Mouse (Mus musculus): Measurements from ENCODE around the gene Lgalsl. TPM values are rescaled to one million over a fixed set of nuclear protein-coding genes. Genes with fewer than 3 reads are reported as not detected.

Gene Lgalsl
- total RNA-seq, 1 experiment = 15.7 TPM

DNA sequence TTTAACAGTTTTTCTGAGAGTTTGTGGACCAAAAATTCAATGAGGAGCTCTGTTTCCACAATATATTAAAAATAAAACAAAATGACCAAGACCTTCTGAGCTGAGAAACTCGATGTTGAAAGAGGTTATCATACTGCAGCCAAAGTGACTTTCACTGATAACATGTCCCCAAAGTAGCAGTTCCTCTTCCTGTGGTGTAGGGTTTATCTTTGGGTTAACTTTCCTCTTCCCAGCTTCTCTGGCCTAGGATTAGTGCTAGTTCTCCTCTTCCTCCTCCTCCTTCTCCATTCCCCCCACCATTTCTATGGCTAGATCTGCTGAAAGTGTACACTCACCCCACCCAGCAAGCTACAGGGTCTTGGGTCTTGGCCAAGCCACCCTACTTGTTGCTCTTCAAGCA, 52.6 kb downstream of the Lgalsl start:
- no peak overlapping the region for H3K9ac ChIP-seq (ENCODE audit: insufficient read depth, low read depth, low read length, poor library complexity, severe bottlenecking)
- DNase-seq (ENCODE audit: low read depth, low spot score) = no peak
- TF ChIP-seq HCFC1 (IDR thresholded peaks at IDR 0.05; ENCODE audit: borderline replicate concordance, insufficient read depth, low read length) (no peak), MAFK (IDR thresholded peaks at IDR 0.05; ENCODE audit: insufficient read depth, low read depth, low read length) (no peak), CHD2 (IDR thresholded peaks at IDR 0.05; ENCODE audit: low read depth, low read length) (no peak), ZC3H11A (IDR thresholded peaks at IDR 0.05; ENCODE audit: borderline replicate concordance, low read depth, low read length) (no peak)
- no peaks in the 10 kb centered on the region for H3K36me3 ChIP-seq (ENCODE audit: control insufficient read depth, insufficient read depth, low read length, poor library complexity, severe bottlenecking)
- H3K4me3 ChIP-seq (ENCODE audit: insufficient read depth in 1 of 2, low read depth in 1 of 2, low read length in 2 of 2, poor library complexity in 1 of 2, severe bottlenecking in 1 of 2) = no peak overlapping the region
- no peaks in the 10 kb centered on the region for H3K4me1 ChIP-seq (ENCODE audit: control insufficient read depth in 2 of 2, insufficient read depth in 2 of 2, low read length in 2 of 2, poor library complexity in 1 of 2)
- no peaks in the 10 kb centered on the region for H3K9me3 ChIP-seq (ENCODE audit: control insufficient read depth, insufficient read depth, low read depth, low read length)
- in situ Hi-C loops (cut with MboI; ENCODE audit: low sequenced_read_pairs in 2 of 2, unreplicated experiment in 2 of 2) = no loop called here
- H3K27ac ChIP-seq (ENCODE audit: insufficient read depth, low read depth, low read length, poor library complexity, severe bottlenecking) = no peak overlapping the region

DNA sequence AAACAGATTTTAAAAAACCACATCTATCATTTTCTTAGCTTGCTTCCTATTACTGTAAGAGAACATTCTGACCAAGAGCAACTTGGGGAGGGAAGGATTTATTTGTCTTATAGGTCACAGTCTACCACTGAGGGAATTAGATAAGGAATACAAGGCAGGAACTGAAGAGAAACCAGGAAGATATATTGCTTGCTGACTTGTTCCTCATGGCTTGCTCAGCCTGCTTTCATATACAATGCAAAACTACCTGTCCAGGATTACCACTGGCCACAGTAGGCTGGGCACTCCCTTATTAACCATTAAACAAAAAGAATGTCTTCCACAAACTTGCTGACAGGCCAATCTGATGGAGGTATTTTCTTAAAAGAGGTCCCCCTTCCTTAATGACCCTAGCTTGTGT, 54.2 kb downstream of the Lgalsl start:
- Histone ChIP-seq H3K36me3 (ENCODE audit: control insufficient read depth, insufficient read depth, low read length, poor library complexity, severe bottlenecking) (no peaks in the 10 kb centered on the region), H3K4me1 (ENCODE audit: control insufficient read depth in 2 of 2, insufficient read depth in 2 of 2, low read length in 2 of 2, poor library complexity in 1 of 2) (no peaks in the 10 kb centered on the region; a peak in 1 of 4 replicates), H3K27ac (ENCODE audit: insufficient read depth, low read depth, low read length, poor library complexity, severe bottlenecking) (no peak overlapping the region), H3K9me3 (ENCODE audit: control insufficient read depth, insufficient read depth, low read depth, low read length) (no peaks in the 10 kb centered on the region), H3K9ac (ENCODE audit: insufficient read depth, low read depth, low read length, poor library complexity, severe bottlenecking) (no peak overlapping the region), H3K4me3 (ENCODE audit: insufficient read depth in 1 of 2, low read depth in 1 of 2, low read length in 2 of 2, poor library complexity in 1 of 2, severe bottlenecking in 1 of 2) (no peak overlapping the region)
- no peak for DNase-seq (ENCODE audit: low read depth, low spot score)
- in situ Hi-C loops (cut with MboI; ENCODE audit: low sequenced_read_pairs in 2 of 2, unreplicated experiment in 2 of 2) = no loop called here
- TF ChIP-seq MAFK (IDR thresholded peaks at IDR 0.05; ENCODE audit: insufficient read depth, low read depth, low read length) (no peak), ZC3H11A (IDR thresholded peaks at IDR 0.05; ENCODE audit: borderline replicate concordance, low read depth, low read length) (no peak), ZNF384 (IDR thresholded peaks at IDR 0.05; ENCODE audit: low read depth, low read length) (no peak), HCFC1 (IDR thresholded peaks at IDR 0.05; ENCODE audit: borderline replicate concordance, insufficient read depth, low read length) (no peak), CHD2 (IDR thresholded peaks at IDR 0.05; ENCODE audit: low read depth, low read length) (no peak)

Other genes starting within 250 kb of the Lgalsl start
- gene Aftph, start 89.5 kb downstream of the Lgalsl start, total RNA-seq (2012; rRNA removed) = 23.1 and 25.7 TPM in 2 replicates

Data from ES-E14 (cell line).